Mouse (Mus musculus): ENCODE measurements at regions not wholly inside any gene's neighbourhood (a gene's known extent, or its start where the extent isn't known, plus 50 kb on each side); places are given as distances from the start of the nearest gene placed in this dataset.

DNA sequence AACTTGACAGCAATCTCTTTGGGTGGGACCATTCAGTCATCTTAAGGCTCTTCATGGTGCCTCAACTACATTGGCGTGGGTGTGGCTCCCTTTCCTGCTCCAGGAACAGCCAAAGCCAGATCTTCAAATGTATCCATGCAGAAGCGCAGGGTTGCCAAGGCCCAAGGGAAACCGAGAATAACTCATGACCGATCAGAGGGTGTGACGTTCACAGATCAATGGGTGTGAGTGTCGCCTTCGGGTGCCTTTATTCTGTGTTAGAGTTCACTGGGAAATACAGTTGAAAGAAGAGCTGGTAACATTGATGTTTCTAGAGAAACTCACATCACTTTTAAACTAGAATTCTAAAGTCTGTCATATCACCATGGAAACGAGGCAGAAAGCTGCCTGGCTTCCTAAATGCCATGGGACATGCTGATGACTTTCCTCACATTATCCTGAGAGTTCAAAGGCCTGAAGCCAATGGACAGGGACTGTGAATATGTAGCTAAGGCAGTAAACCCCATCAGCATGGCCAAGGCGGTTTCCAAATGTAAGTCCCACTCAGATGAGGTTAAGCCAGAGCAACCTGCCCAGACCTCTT is 80.7 kb upstream of the Syndig1 start:
- H3K27ac ChIP-seq (ENCODE audit: low read length), result no peak overlapping the region
- H3K4me2 ChIP-seq (ENCODE audit: low read depth, low read length), result no peak overlapping the region
- 88% methylated on average over 9 of the region's 9 CpGs for WGBS
- H3K4me3 ChIP-seq (replicated peaks; ENCODE audit: low read length), result no peak overlapping the region
- H3K36me3 ChIP-seq (ENCODE audit: control insufficient read depth, insufficient read depth, low read length), result no peaks in the 10 kb centered on the region
- no peaks in the 10 kb centered on the region for H3K4me1 ChIP-seq (ENCODE audit: control insufficient read depth, insufficient read depth, low read length)
- no peak for ATAC-seq (ENCODE audit: insufficient read depth, low FRiP score)
- H3K9me3 ChIP-seq (replicated peaks; ENCODE audit: control insufficient read depth, low read length), result no peaks in the 10 kb centered on the region
- no peaks in the 10 kb centered on the region for H3K27me3 ChIP-seq (ENCODE audit: control insufficient read depth, insufficient read depth, low read length)
- no peak overlapping the region for H3K9ac ChIP-seq (ENCODE audit: low read length)

- WGBS, result 66% methylated on average over 4 of the region's 4 CpGs
- no peak overlapping the region for H3K4me3 ChIP-seq (replicated peaks; ENCODE audit: low read length)
- ATAC-seq (ENCODE audit: insufficient read depth, low FRiP score), result no peak
- no peaks in the 10 kb centered on the region for H3K4me1 ChIP-seq (ENCODE audit: control insufficient read depth, insufficient read depth, low read length)
- H3K9me3 ChIP-seq (replicated peaks; ENCODE audit: control insufficient read depth, low read length), result no peaks in the 10 kb centered on the region
- no peaks in the 10 kb centered on the region for H3K27me3 ChIP-seq (ENCODE audit: control insufficient read depth, insufficient read depth, low read length)
- no peaks in the 10 kb centered on the region for H3K36me3 ChIP-seq (ENCODE audit: control insufficient read depth, insufficient read depth, low read length)
- no peak overlapping the region for H3K9ac ChIP-seq (ENCODE audit: low read length)
- no peak overlapping the region for H3K27ac ChIP-seq (ENCODE audit: low read length)
- no peak overlapping the region for H3K4me2 ChIP-seq (ENCODE audit: low read depth, low read length)
These were observed 69.9 kb upstream of the Syndig1 start for GRCm38 (mm10) chr2:149759151-149759550.

DNA sequence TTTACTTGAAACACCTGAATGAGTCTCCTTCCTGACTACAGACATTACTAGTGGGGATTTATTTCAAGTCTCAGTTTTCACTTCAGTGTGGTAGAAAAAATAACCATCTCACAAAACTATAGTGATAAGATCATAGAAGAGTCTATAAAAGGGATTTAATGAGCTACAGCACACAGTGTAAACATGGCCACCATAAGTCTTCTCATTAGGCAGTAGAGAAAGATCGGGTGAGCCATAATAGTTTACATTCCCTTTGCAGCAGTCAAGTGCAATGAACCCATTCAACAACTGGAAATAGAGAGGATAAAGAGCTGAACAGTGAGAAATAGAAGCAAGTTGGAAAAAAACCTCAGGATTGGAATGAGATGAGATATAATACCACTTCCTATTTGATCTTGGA is 65.1 kb upstream of the Syndig1 start:
- H3K27me3 ChIP-seq (ENCODE audit: control insufficient read depth, insufficient read depth, low read length), result no peaks in the 10 kb centered on the region
- no peak overlapping the region for H3K9ac ChIP-seq (ENCODE audit: low read length)
- H3K4me3 ChIP-seq (replicated peaks; ENCODE audit: low read length), result no peak overlapping the region
- H3K27ac ChIP-seq (ENCODE audit: low read length), result no peak overlapping the region
- no peaks in the 10 kb centered on the region for H3K4me1 ChIP-seq (ENCODE audit: control insufficient read depth, insufficient read depth, low read length)
- WGBS, result 45% methylated on average over 1 of the region's 1 CpGs
- ATAC-seq (ENCODE audit: insufficient read depth, low FRiP score), result no peak
- H3K4me2 ChIP-seq (ENCODE audit: low read depth, low read length), result no peak overlapping the region
- H3K9me3 ChIP-seq (replicated peaks; ENCODE audit: control insufficient read depth, low read length), result no peaks in the 10 kb centered on the region
- no peaks in the 10 kb centered on the region for H3K36me3 ChIP-seq (ENCODE audit: control insufficient read depth, insufficient read depth, low read length)

DNA sequence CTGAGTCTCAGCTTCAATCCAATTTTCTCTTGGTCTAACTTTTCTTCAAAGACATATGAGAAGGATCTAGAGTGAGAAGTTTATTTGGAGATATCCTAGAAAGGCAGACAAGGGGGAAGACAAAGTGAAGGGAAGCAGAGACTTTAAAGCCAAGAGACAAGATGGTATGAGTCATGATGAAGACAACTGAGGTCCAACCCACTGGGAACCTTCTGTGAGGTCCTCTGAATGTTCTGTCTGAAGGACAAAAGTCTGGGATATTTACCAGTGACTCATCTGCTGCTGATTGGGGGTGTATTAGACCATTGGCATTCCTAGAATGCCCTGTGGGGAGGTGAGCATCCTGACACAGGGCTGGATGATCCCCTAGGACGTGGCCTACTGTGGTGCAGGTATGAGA is 61.0 kb upstream of the Syndig1 start:
- no peak for ATAC-seq (ENCODE audit: insufficient read depth, low FRiP score)
- H3K27me3 ChIP-seq (ENCODE audit: control insufficient read depth, insufficient read depth, low read length), result no peaks in the 10 kb centered on the region
- WGBS, result 65% methylated on average over 1 of the region's 1 CpGs

DNA sequence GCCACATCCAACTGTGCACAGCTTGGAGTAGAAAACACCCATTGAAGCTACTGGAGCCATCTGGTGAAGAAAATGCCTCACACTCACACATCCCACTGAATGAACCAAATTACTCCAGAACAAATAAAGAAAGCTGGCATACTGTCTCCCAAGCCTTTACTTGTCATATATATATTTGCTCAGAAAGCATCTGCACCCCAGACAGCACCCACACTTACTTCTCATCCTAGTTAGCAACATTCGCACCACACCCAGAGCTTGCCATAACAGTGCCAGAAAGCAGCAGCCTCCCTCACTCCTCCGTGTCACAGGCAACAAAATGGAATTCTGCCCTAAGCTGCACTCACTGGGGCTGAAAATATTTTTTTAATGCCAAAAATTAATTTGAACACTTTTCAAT is 60.5 kb upstream of the Syndig1 start:
- 69% methylated on average over 2 of the region's 2 CpGs for WGBS
- H3K9me3 ChIP-seq (replicated peaks; ENCODE audit: control insufficient read depth, low read length), result no peaks in the 10 kb centered on the region
- no peak overlapping the region for H3K9ac ChIP-seq (ENCODE audit: low read length)
- H3K27ac ChIP-seq (ENCODE audit: low read length), result no peak overlapping the region
- H3K36me3 ChIP-seq (ENCODE audit: control insufficient read depth, insufficient read depth, low read length), result no peaks in the 10 kb centered on the region
- no peaks in the 10 kb centered on the region for H3K4me1 ChIP-seq (ENCODE audit: control insufficient read depth, insufficient read depth, low read length)
- H3K4me2 ChIP-seq (ENCODE audit: low read depth, low read length), result no peak overlapping the region
- H3K4me3 ChIP-seq (replicated peaks; ENCODE audit: low read length), result no peak overlapping the region
- no peaks in the 10 kb centered on the region for H3K27me3 ChIP-seq (ENCODE audit: control insufficient read depth, insufficient read depth, low read length)
- ATAC-seq (ENCODE audit: insufficient read depth, low FRiP score), result no peak

More for the DNA sequence above, 61.0 kb upstream of the Syndig1 start:
- Histone ChIP-seq H3K9me3 (replicated peaks; ENCODE audit: control insufficient read depth, low read length) (no peaks in the 10 kb centered on the region), H3K4me2 (ENCODE audit: low read depth, low read length) (no peak overlapping the region), H3K36me3 (ENCODE audit: control insufficient read depth, insufficient read depth, low read length) (no peaks in the 10 kb centered on the region), H3K4me1 (ENCODE audit: control insufficient read depth, insufficient read depth, low read length) (no peaks in the 10 kb centered on the region), H3K9ac (ENCODE audit: low read length) (no peak overlapping the region), H3K4me3 (replicated peaks; ENCODE audit: low read length) (no peak overlapping the region), H3K27ac (ENCODE audit: low read length) (no peak overlapping the region)

DNA sequence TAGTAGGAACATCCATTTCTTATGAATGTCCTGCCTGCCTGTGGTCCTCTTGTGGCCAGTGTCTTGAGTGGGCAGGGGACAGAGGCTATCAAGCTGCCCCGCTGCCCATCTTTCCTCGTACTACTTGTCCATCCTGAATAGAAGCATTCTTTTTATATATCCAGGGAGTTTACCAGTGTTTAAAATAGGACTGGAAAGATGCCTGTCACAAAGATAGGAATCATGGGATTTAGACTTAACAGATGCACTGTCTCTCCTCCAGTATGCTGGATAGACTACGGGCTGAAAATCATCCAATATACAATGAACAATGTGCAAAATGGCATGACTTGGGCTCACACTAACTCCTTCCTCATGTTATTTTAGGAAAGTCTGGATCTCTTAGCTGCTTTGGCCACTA is 51.7 kb upstream of the Syndig1 start:
- no peaks in the 10 kb centered on the region for H3K27me3 ChIP-seq (ENCODE audit: control insufficient read depth, insufficient read depth, low read length)
- no peaks in the 10 kb centered on the region for H3K36me3 ChIP-seq (ENCODE audit: control insufficient read depth, insufficient read depth, low read length)
- H3K4me1 ChIP-seq (ENCODE audit: control insufficient read depth, insufficient read depth, low read length), result no peaks in the 10 kb centered on the region
- no peak overlapping the region for H3K9ac ChIP-seq (ENCODE audit: low read length)
- H3K9me3 ChIP-seq (replicated peaks; ENCODE audit: control insufficient read depth, low read length), result no peaks in the 10 kb centered on the region
- no peak overlapping the region for H3K4me3 ChIP-seq (replicated peaks; ENCODE audit: low read length)
- H3K4me2 ChIP-seq (ENCODE audit: low read depth, low read length), result no peak overlapping the region
- H3K27ac ChIP-seq (ENCODE audit: low read length), result no peak overlapping the region
- no peak for ATAC-seq (ENCODE audit: insufficient read depth, low FRiP score)
- WGBS, result 82% methylated on average over 3 of the region's 3 CpGs

Data from stomach, embryonic 16.5 days (tissue).